Mouse (Mus musculus) heart, embryonic 12.5 days (tissue): ENCODE measurements around the gene 6430548M08Rik. TPM values are rescaled to one million over a fixed set of nuclear protein-coding genes. Genes with fewer than 3 reads are reported as not detected.

Experiments
- ATAC-seq: fragments of 200-750 bp; cut with Nextera tagmentation; 2 replicates; pipeline ENCODE4 v1.8.0; 2017; ENCODE audit warnings: moderate TSS enrichment, moderate library complexity; ENCODE audit not compliant: insufficient number of reproducible peaks, low FRiP score
- H3K27ac ChIP-seq: fragments of 300-500 bp; sonication (generic); 2 replicates; pipeline ENCODE4 v1.5.1; 2016; ENCODE audit warnings: mild to moderate bottlenecking, moderate library complexity; ENCODE audit not compliant: poor library complexity, severe bottlenecking
- H3K27me3 ChIP-seq: fragments of 300-500 bp; sonication (generic); replicated peaks from 2 replicates; pipeline ENCODE4 v1.6.1; 2016; ENCODE audit warnings: mild to moderate bottlenecking, moderate library complexity
- H3K36me3 ChIP-seq: fragments of 300-500 bp; sonication (generic); 2 replicates; pipeline ENCODE4 v1.6.1; 2016; ENCODE audit warnings: mild to moderate bottlenecking, moderate library complexity
- H3K4me1 ChIP-seq: fragments of 300-500 bp; sonication (generic); replicated peaks from 2 replicates; pipeline ENCODE4 v1.6.1; 2016; ENCODE audit warnings: mild to moderate bottlenecking
- H3K4me2 ChIP-seq: fragments of 300-500 bp; sonication (generic); 2 replicates; pipeline ENCODE4 v1.6.1; 2016; ENCODE audit warnings: mild to moderate bottlenecking, moderate library complexity
- H3K4me3 ChIP-seq: fragments of 300-500 bp; sonication (generic); 2 replicates; pipeline ENCODE4 v1.5.1; 2016; ENCODE audit warnings: mild to moderate bottlenecking
- H3K9ac ChIP-seq: fragments of 300-500 bp; sonication (generic); 2 replicates; pipeline ENCODE4 v1.6.1; 2016; ENCODE audit warnings: mild to moderate bottlenecking, moderate library complexity
- H3K9me3 ChIP-seq: fragments of 300-500 bp; sonication (generic); replicated peaks from 2 replicates; pipeline ENCODE4 v1.6.1; 2016; ENCODE audit warnings: mild to moderate bottlenecking, moderate library complexity
- WGBS: fragments of 180-500 bp; shearing (Covaris S2); methylation state at CpG from one replicate; pipeline ENCODE4 v1.1.7; 2016; 5-methylcytosine and 5-hydroxymethylcytosine counted together
- polyA plus RNA-seq: library from polyadenylated mRNA; unstranded; fragments of >200 nt; fragmentation: Nextera tagmentation; extraction: Ambion mirVana; gene quantifications from 2 replicates; pipeline ENCODE4 v1.2.1, GENCODE M21; 2016

6430548M08Rik gene
- polyA plus RNA-seq, 1 experiment from 2014 or later, result 13.8 TPM

DNA sequence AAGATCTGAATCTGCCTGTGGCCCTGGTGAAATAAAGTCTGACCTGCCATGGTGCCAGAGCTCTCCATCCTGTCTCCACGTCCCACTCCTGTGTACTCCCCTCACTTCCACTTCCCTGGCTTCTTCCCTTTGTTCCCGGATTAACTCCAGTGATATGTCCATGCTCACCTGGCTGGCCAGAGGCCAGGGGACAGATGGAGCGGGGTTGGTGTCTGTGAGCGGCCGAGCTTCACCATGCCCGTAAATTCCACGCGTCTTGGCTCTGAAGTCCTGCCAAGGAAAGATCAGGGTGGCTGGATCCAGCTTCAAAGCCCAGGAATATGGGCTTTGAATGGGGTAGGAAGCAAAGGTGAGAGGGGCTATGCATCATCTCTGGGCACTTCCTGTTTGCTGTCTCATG lies 53.2 kb downstream of the 6430548M08Rik start:
- H3K4me2 ChIP-seq, result no peak overlapping the region
- 0 out of 2 replicates have a peak, but pooled peaks cover under 1% of the 10 kb centered on the region for H3K36me3 ChIP-seq
- H3K9me3 ChIP-seq, result no peaks in the 10 kb centered on the region
- H3K9ac ChIP-seq, result no peak overlapping the region
- no peak overlapping the region for H3K27ac ChIP-seq
- WGBS, result 88% methylated on average over 8 of the region's 8 CpGs
- no peak for ATAC-seq
- H3K4me1 ChIP-seq, result peaks cover 11% of the 10 kb centered on the region
- H3K27me3 ChIP-seq, result peaks cover 38% of the 10 kb centered on the region
- H3K4me3 ChIP-seq, result no peak overlapping the region

DNA sequence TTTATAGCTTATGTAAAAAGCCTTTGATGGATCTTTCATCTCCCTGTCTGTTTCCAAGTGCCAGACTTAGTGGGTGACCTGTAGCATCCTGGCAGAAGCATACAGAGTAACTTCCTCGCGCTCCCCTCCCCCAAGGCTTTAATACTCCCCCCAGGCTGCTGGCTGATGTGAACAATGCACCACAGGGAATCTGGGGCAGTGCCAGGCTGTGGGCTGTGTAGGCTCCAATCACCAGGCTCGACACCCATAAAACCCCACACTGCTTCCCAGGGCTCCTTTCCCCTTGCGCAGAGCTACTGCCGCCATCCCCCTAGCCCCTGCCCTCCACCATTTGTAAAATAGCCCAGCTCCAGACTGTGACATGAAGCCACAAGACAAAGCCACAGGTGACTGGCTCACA lies 53.9 kb downstream of the 6430548M08Rik start:
- peaks cover 7% of the 10 kb centered on the region for H3K4me1 ChIP-seq
- H3K9ac ChIP-seq, result no peak overlapping the region
- H3K4me2 ChIP-seq, result no peak overlapping the region
- no peaks in the 10 kb centered on the region for H3K36me3 ChIP-seq
- ATAC-seq, result no peak
- no peaks in the 10 kb centered on the region for H3K9me3 ChIP-seq
- H3K27me3 ChIP-seq, result peaks cover 39% of the 10 kb centered on the region
- no peak overlapping the region for H3K27ac ChIP-seq
- 46% methylated on average over 5 of the region's 5 CpGs for WGBS
- H3K4me3 ChIP-seq, result no peak overlapping the region

DNA sequence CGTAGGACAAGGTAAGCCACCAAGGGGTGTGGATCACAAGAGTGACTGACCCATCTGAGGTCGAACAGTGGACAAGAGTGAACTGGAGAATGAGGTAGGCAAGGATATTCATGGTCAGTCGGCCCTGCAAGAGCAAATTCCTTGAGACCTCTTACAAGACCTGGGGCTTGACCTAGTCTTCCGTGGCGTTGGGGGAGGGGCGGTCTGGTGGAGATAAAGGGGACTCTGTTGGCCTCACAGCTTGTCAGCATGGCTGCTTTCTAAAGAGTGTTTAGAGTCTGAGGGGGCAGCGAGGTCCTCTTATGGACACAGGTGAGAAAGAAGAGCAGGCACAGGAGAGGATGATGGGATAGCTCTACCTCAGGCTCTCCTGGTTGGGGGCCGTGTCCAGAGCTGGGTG lies 55.2 kb downstream of the 6430548M08Rik start:
- peaks cover 48% of the 10 kb centered on the region for H3K27me3 ChIP-seq
- WGBS, result 51% methylated on average over 8 of the region's 8 CpGs

DNA sequence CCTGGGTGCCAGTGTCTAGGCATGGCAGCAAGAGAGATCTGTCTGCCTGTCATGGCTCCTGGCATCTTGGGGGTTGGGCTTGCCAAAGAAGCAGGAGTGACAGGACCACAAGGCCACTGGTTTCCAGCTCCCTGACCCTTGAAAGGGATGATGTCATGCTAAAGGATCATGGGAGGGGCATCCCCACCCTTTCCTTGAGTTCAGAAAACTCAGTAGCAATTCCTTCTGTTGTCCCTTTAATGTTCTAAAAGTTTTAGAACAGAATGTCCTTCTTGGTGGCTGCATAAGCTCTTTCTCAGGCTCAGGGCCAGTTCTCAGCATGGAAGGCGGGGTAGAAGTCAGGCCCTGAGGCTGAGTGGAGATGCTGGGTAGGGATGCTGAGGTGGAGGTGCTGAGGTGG lies 59.2 kb downstream of the 6430548M08Rik start:
- H3K4me3 ChIP-seq, result no peak overlapping the region
- no peak overlapping the region for H3K27ac ChIP-seq
- H3K27me3 ChIP-seq, result peaks cover 60% of the 10 kb centered on the region
- H3K4me1 ChIP-seq, result peaks cover 28% of the 10 kb centered on the region
- no peak overlapping the region for H3K4me2 ChIP-seq
- WGBS, result 82% methylated on average over 1 of the region's 1 CpGs
- H3K9me3 ChIP-seq, result no peaks in the 10 kb centered on the region
- H3K9ac ChIP-seq, result no peak overlapping the region
- ATAC-seq, result no peak
- H3K36me3 ChIP-seq, result no peaks in the 10 kb centered on the region

More for the DNA sequence above, 55.2 kb downstream of the 6430548M08Rik start:
- Histone ChIP-seq H3K4me2 (no peak overlapping the region), H3K4me3 (no peak overlapping the region), H3K9ac (no peak overlapping the region), H3K4me1 (peaks cover 7% of the 10 kb centered on the region), H3K27ac (no peak overlapping the region), H3K36me3 (no peaks in the 10 kb centered on the region), H3K9me3 (no peaks in the 10 kb centered on the region)
- no peak for ATAC-seq

DNA sequence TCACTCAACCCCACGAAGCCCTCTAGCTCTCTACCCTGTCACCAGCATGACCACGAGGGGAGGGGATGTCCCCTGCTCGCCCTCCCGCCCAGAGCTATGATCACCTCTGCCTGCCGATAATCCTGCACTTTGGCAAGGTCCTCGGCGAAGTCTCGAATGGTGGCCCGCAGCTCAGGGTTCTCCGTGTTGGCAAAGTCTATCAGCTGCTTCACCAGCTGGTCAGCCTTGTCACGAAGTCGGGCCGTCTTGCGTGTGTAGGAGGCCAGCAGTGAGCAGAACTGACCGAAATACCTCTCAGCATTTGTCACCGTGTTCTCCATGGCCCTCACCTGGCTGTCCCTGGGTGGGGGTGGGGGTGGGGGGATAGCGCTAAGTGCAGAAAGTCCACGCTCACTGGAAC lies 60.7 kb downstream of the 6430548M08Rik start:
- Histone ChIP-seq H3K36me3 (no peaks in the 10 kb centered on the region), H3K4me2 (no peak overlapping the region), H3K4me1 (peaks cover 27% of the 10 kb centered on the region), H3K27me3 (peaks cover 54% of the 10 kb centered on the region), H3K27ac (no peak overlapping the region), H3K9me3 (no peaks in the 10 kb centered on the region), H3K4me3 (no peak overlapping the region), H3K9ac (no peak overlapping the region)
- WGBS, result 48% methylated on average over 18 of the region's 18 CpGs
- no peak for ATAC-seq

DNA sequence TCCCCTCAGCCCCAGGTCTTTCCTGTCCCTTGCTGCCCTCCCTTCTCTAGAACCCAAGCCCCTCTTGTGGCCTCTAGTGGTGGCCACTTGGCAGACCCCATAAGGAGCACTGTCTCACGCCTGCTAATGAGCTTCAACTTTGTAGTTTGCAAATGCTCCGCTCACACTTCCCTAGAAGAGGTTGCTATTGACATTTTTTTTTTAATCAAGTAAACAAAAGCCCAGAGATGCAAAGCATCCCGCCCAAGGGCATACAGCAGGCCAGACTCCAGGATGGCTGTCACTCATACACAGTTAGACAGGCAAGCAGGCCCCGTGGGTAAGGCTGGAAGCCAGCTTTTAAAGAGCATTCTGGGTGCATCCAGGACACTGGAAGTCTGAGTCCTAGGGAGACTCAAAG lies 62.7 kb downstream of the 6430548M08Rik start:
- no peak for ATAC-seq
- peaks cover 47% of the 10 kb centered on the region for H3K27me3 ChIP-seq
- H3K4me1 ChIP-seq, result peaks cover 27% of the 10 kb centered on the region
- WGBS, result 33% methylated on average over 4 of the region's 4 CpGs
- H3K27ac ChIP-seq, result no peak overlapping the region
- H3K9ac ChIP-seq, result no peak overlapping the region
- no peaks in the 10 kb centered on the region for H3K9me3 ChIP-seq
- 0 out of 2 replicates have a peak overlapping the region, but pooled peaks have one; percentile 57 for H3K4me2 ChIP-seq
- H3K4me3 ChIP-seq, result no peak overlapping the region
- no peaks in the 10 kb centered on the region for H3K36me3 ChIP-seq

DNA sequence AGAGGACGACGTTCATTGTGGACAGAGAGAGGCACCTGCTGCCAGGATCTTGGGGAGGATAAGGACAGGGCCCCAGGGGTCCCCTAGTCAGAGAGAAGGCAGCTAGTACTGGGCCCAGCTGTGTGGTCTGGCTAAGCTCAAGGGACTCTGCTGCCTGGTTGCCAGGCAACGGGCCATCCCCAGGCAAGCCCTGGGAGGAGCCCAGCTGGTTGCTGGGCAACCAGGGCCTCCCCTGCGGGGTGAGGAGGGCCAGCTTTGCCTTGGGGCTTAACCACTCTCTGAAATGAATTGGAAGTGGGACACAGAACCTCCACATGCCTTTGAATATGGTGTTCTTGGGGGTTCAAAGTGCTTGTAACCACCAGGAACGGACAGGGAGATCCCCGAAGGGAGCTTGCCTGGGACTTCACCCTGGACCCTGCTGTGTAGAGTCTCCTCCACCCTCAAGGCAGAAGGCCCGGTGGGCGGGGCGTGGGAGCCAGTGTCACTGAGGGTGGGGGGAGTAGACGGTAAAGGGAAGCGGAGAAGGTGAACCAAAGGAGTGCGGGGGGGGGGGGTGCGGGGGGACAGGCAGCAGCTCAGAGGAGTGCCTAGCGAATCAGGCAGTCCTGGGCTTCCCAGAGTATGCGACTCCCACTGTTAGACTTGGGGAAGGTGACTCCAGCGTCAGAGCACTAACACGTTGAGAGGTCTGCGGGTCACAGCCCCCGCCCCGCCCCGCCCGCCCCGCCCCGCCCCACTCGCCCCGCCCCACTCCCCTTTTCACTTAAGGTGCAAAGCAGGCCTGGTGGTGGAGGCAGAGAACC lies 63.6 kb downstream of the 6430548M08Rik start, which contains the start of gene Fam92b:
TSS of gene Fam92b (minus strand) at position 149 of the 806 bp plus-strand sequence.
- under 1% methylated on average over 23 of the region's 26 CpGs for WGBS
- no peak within 1 kb of the TSS for H3K27ac ChIP-seq
- H3K4me3 ChIP-seq, result peak within 1 kb of the TSS; percentile 5; the same call in 1 of the 2 replicates
- H3K9me3 ChIP-seq, result no peaks in the 10 kb centered on the region
- peaks cover 27% of the 10 kb centered on the region for H3K4me1 ChIP-seq
- H3K4me2 ChIP-seq, result peak within 1 kb of the TSS; percentile 57
- no peaks in the 10 kb centered on the region for H3K36me3 ChIP-seq
- peak within 1 kb of the TSS; percentile 11; the same call in 1 of the 2 replicates for H3K9ac ChIP-seq
- peak; percentile 76 for ATAC-seq
- peaks cover 41% of the 10 kb centered on the region for H3K27me3 ChIP-seq

DNA sequence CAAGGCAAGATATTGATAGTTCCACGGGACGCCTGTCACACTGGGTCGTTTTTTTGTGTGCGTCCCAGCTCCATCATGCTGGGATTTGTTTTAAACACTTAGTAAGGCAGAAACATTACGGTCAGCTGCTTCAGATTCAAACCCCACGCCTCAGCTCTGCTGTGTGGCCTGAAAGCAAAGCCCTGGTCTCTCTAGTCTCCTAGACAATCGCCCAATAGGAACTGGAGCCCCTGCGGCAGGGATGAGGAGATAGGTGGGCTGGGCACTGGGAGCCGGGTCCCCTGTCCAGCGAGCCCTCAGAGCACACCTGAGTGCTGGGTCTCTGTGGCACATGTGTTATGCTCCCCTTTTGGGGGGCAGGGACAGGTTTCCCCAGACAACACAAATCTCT lies 64.2 kb downstream of the 6430548M08Rik start:
- H3K27me3 ChIP-seq, result peaks cover 37% of the 10 kb centered on the region
- 0 out of 2 replicates have a peak overlapping the region, but pooled peaks have one; percentile 11 for H3K9ac ChIP-seq
- peaks cover 27% of the 10 kb centered on the region for H3K4me1 ChIP-seq
- no peak for ATAC-seq
- H3K27ac ChIP-seq, result no peak overlapping the region
- H3K9me3 ChIP-seq, result no peaks in the 10 kb centered on the region
- no peak overlapping the region for H3K4me3 ChIP-seq
- peak overlapping the region; percentile 57 for H3K4me2 ChIP-seq
- H3K36me3 ChIP-seq, result no peaks in the 10 kb centered on the region
- 13% methylated on average over 10 of the region's 10 CpGs for WGBS

DNA sequence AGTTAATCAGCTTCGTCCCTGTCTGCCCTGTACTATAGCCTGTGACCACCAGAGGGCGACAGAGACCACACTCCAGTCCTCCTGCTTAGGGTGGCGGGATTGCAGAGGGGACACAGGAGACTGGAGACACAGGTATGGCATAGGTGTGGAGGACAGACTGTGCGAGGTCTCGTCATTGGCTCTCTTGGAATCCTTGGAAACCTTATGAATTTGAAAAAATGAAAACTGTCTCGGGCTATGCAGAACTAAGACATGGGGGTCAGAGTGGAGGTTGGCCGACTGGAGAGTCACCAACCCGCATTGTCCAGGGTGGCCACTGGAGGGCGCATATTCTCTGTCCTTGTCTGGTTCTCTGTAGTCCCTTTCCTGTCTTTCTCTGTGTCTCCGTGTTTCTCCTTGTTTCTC lies 65.1 kb downstream of the 6430548M08Rik start:
- H3K9me3 ChIP-seq, result no peaks in the 10 kb centered on the region
- H3K9ac ChIP-seq, result no peak overlapping the region
- H3K27ac ChIP-seq, result no peak overlapping the region
- under 1% methylated on average over 10 of the region's 10 CpGs for WGBS
- H3K4me3 ChIP-seq, result peak overlapping the region; percentile 23
- ATAC-seq, result peak; percentile 55
- peaks cover 34% of the 10 kb centered on the region for H3K27me3 ChIP-seq
- H3K4me2 ChIP-seq, result peak overlapping the region; percentile 63
- peaks cover 28% of the 10 kb centered on the region for H3K4me1 ChIP-seq
- H3K36me3 ChIP-seq, result no peaks in the 10 kb centered on the region

DNA sequence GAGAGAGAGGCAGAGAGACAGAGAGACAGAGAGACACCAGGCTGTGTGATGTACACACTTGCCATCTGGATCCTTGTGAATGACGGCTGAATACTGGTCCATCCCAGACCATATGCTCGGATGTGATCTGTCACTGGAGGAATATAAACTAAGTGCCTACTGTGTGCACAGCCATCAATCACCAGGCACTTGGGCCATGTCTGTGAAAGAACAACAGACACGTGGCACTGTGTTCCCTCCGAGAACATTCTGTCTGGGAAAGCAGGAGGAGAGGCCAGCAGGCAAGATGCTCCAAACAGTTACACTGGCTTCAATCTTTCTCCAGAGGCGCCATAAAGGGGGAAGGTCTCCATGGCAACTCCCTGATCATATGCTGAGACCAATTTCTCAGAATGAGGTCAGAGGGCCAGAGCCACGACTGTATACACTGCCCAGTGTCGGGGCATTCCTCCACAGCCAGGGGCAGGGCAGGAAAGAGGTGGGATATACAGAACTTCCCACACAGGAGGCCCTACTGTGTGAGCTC lies 66.6 kb downstream of the 6430548M08Rik start:
- WGBS, result 57% methylated on average over 7 of the region's 7 CpGs
- Histone ChIP-seq H3K9me3 (no peaks in the 10 kb centered on the region), H3K4me2 (no peak overlapping the region), H3K4me3 (no peak overlapping the region), H3K27me3 (peaks cover 24% of the 10 kb centered on the region), H3K36me3 (no peaks in the 10 kb centered on the region), H3K9ac (no peak overlapping the region), H3K4me1 (peaks cover 43% of the 10 kb centered on the region), H3K27ac (no peak overlapping the region)
- ATAC-seq, result no peak

DNA sequence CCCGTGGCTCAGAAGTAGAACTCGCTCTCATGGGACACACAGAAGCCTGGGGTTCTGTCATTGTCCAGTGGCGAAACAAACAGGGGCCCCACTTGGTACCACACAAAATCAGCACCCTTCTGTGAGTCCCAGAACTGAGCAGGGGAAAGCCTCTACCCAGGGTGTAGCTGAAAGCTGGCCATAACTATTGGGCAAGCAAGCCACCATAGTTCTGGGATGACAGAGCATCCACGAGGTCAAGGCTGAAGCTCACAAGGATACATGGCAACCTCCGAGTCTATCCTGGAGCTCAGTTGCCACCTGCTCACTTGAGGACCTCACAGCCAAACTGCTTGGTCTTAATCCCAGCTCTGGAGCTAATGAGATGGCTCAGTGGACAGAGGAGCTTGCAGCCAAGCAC lies 67.3 kb downstream of the 6430548M08Rik start:
- Histone ChIP-seq H3K27ac (no peak overlapping the region), H3K27me3 (peaks cover 17% of the 10 kb centered on the region), H3K9ac (no peak overlapping the region), H3K36me3 (no peaks in the 10 kb centered on the region), H3K9me3 (no peaks in the 10 kb centered on the region), H3K4me3 (no peak overlapping the region), H3K4me2 (no peak overlapping the region), H3K4me1 (peaks cover 48% of the 10 kb centered on the region)
- 81% methylated on average over 5 of the region's 5 CpGs for WGBS
- ATAC-seq, result no peak
